Comparison of ENCODE assay signal across 7 mouse cellular contexts in genomic region chr16:84644446-84644845, GRCm38 (mm10).
A peak's percentile ranks its signal among the peaks of the same experiment; 100 is the strongest.
DNase-seq lines count a peak whose midpoint lies in the region; ATAC-seq and TF ChIP-seq lines count a peak whose summit lies in the region.
"Not testable (repeated sequence)": the region's sequence is repeated elsewhere in the genome, so short reads cannot be mapped to it uniquely, and the experiment has no call there.

No protein-coding gene starts in this region.

- not testable (repeated sequence) for H3K4me3 ChIP-seq in CH12.LX (replicated peaks in 1 of 3; ENCODE audit: low read depth in 2 of 3, low read length in 2 of 3, poor library complexity in 1 of 3); MEL (ENCODE audit: control insufficient read depth in 1 of 2, insufficient read depth in 1 of 2, low read depth in 2 of 2, low read length in 2 of 2); liver, postnatal 0 days (ENCODE audit: low read depth, low read length)

- H3K79me2 ChIP-seq in CH12.LX (replicated peaks; ENCODE audit: control insufficient read depth, extremely low read depth, insufficient read depth, poor library complexity, severe bottlenecking); MEL (ENCODE audit: control insufficient read depth, insufficient read depth, low read length, poor library complexity): not testable (repeated sequence)

- in situ Hi-C loops in CH12.LX (cut with MboI; ENCODE audit: low pct_ligation_motif_present, low pct_unique_long_range_greater_than_20kb, low sequenced_read_pairs) = not testable (repeated sequence)

- not testable (repeated sequence) for H3K27me3 ChIP-seq in CH12.LX (replicated peaks); MEL (ENCODE audit: control insufficient read depth in 1 of 2, insufficient read depth in 2 of 2, low read length in 2 of 2); liver, postnatal 0 days (ENCODE audit: insufficient read depth, low read length)

- H3K27ac ChIP-seq in CH12.LX (ENCODE audit: insufficient read depth, low read depth) = peak overlapping the region; percentile 55
- H3K27ac ChIP-seq in MEL (ENCODE audit: control insufficient read depth, low read depth, low read length); liver, postnatal 0 days (ENCODE audit: low read depth): not testable (repeated sequence)

- H3K4me2 ChIP-seq in CH12.LX (ENCODE audit: insufficient read depth, low read depth, poor library complexity, severe bottlenecking); liver, postnatal 0 days (ENCODE audit: low read depth, low read length): not testable (repeated sequence)

- dilution Hi-C loops in CH12.LX (cut with MboI; ENCODE audit: extremely low pct_ligation_motif_present, extremely low pct_unique_long_range_greater_than_20kb, low sequenced_read_pairs) = not testable (repeated sequence)

- H3K9me3 ChIP-seq in CH12.LX (replicated peaks; ENCODE audit: low read length); MEL (replicated peaks; ENCODE audit: insufficient read depth, low read length); liver, postnatal 0 days (ENCODE audit: low read length): not testable (repeated sequence)

- WGBS in liver, postnatal 0 days (ENCODE audit: insufficient replicate concordance) = 68% methylated on average over 1 of the region's 1 CpGs

- not testable (repeated sequence) for H3K9ac ChIP-seq in CH12.LX (ENCODE audit: insufficient read depth, low read depth); MEL (ENCODE audit: control insufficient read depth, low read depth, low read length, poor library complexity, severe bottlenecking); liver, postnatal 0 days (replicated peaks)

- not testable (repeated sequence) for TF ChIP-seq POLR2A in CH12.LX (IDR thresholded peaks at IDR 0.05; ENCODE audit: low read depth, low read length); MEL (IDR thresholded peaks at IDR 0.05; ENCODE audit: control insufficient read depth in 1 of 2, insufficient read depth in 1 of 2, low read depth in 1 of 2, low read length in 2 of 2, poor library complexity in 1 of 2)

- H3K4me1 ChIP-seq in CH12.LX (ENCODE audit: control insufficient read depth in 1 of 2, insufficient read depth in 2 of 2) = peaks cover 26 to 65% of the 10 kb centered on the region in 2 experiments
- H3K4me1 ChIP-seq in MEL (ENCODE audit: control insufficient read depth in 1 of 2, insufficient read depth in 2 of 2, low read length in 2 of 2); liver, postnatal 0 days (ENCODE audit: insufficient read depth): not testable (repeated sequence)

- TF ChIP-seq EP300 in CH12.LX (IDR thresholded peaks at IDR 0.05; ENCODE audit: low read length); MEL (IDR thresholded peaks at IDR 0.05; ENCODE audit: low read depth in 1 of 2, low read length in 2 of 2); liver, postnatal 0 days (IDR thresholded peaks at IDR 0.05; ENCODE audit: low read depth): not testable (repeated sequence)

- ATAC-seq in liver, postnatal 0 days = not testable (repeated sequence)

- peak; percentile 35 for DNase-seq in A20 (ENCODE audit: low read depth, low spot score)
- DNase-seq in CH12.LX (ENCODE audit: extremely low read depth); liver, postnatal 0 days: not testable (repeated sequence)
- peak; percentile 8 for DNase-seq in MEL (ENCODE audit: low read depth, low spot score)
- DNase-seq in ZHBTc4 (ENCODE audit: low read depth, low spot score) = peak; percentile 33
- peak; percentile 53 for DNase-seq in induced T-regulatory cell, adult 2 months (ENCODE audit: low read depth)
- peak; percentile 9 for DNase-seq in thymus, postnatal 0 days (ENCODE audit: low spot score)

- TF ChIP-seq RAD21 in CH12.LX (IDR thresholded peaks at IDR 0.05; ENCODE audit: low read depth, low read length) = peak; percentile 51
- peak; percentile 10 for TF ChIP-seq RAD21 in MEL (IDR thresholded peaks at IDR 0.05; ENCODE audit: low read depth, low read length)

- TF ChIP-seq CTCF in CH12.LX (conservative IDR thresholded peaks at IDR 0.05 in 1 of 2, IDR thresholded peaks at IDR 0.05 in 1 of 2; ENCODE audit: low read depth in 2 of 2, low read length in 2 of 2) (peak in 1 of 2 experiments; percentile 51; a peak in 2 of 4 replicates), MEL (IDR thresholded peaks at IDR 0.05 in 2 of 3, conservative IDR thresholded peaks at IDR 0.05 in 1 of 3; ENCODE audit: control insufficient read depth in 1 of 3, insufficient read depth in 1 of 3, low read depth in 2 of 3, low read length in 3 of 3, poor library complexity in 1 of 3, severe bottlenecking in 1 of 3) (peak in 1 of 3 experiments; percentile 13; a peak in 1 of 6 replicates)
- TF ChIP-seq CTCF in liver, postnatal 0 days (IDR thresholded peaks at IDR 0.05; ENCODE audit: low read depth) = 0 out of 2 replicates have a peak, but pooled peaks have one; percentile 27

- not testable (repeated sequence) for H3K36me3 ChIP-seq in CH12.LX (replicated peaks in 1 of 2; ENCODE audit: control insufficient read depth in 1 of 2, insufficient read depth in 1 of 2, low read length in 1 of 2); MEL (ENCODE audit: control insufficient read depth in 1 of 2, insufficient read depth in 2 of 2, low read length in 2 of 2); liver, postnatal 0 days (replicated peaks; ENCODE audit: insufficient read depth, low read length)

TF ChIP-seq in CH12.LX, 34 proteins besides CTCF, POLR2A, EP300 and RAD21:
- TF ChIP-seq SMC3 (IDR thresholded peaks at IDR 0.05; ENCODE audit: low read depth, low read length) (peak; percentile 49), TCF12 (IDR thresholded peaks at IDR 0.05; ENCODE audit: low read depth, low read length) (0 out of 2 replicates have a peak, but pooled peaks have one; percentile 17), MYC (IDR thresholded peaks at IDR 0.05; ENCODE audit: low read depth, low read length) (peak; percentile 84), MAX (IDR thresholded peaks at IDR 0.05; ENCODE audit: low read length) (peak; percentile 65; the same call in 1 of the 2 replicates)

TF ChIP-seq in MEL, 35 proteins besides CTCF, POLR2A, EP300 and RAD21:
- TF ChIP-seq SMC3 (IDR thresholded peaks at IDR 0.05; ENCODE audit: low read depth, low read length) = peak; percentile 32
